9 mouse cellular contexts compared by ENCODE assay signal in genomic region chr2:102675275-102675674, GRCm38 (mm10). TPM values are rescaled to one million over a fixed set of nuclear protein-coding genes. Genes with fewer than 3 reads are reported as not detected.
DNase-seq lines count a peak whose midpoint lies in the region; ATAC-seq and TF ChIP-seq lines count a peak whose summit lies in the region.
"Had no signal": no experiment of that assay in that cellular context is flagged by ENCODE, and none has a peak within 500 bp of the region (broad histone marks: within the 10 kb centered on the region; RNA-seq: fewer than 3 reads in every experiment).

No protein-coding gene starts in this region.

- H3K4me1 ChIP-seq in kidney, embryonic 16.5 days (ENCODE audit: insufficient read depth, low read length), result no peaks in the 10 kb centered on the region
- no peaks in the 10 kb centered on the region for H3K4me1 ChIP-seq in liver, embryonic 14.5 days (replicated peaks; ENCODE audit: control insufficient read depth in 2 of 2, insufficient read depth in 2 of 2, low read length in 1 of 2)

- no peaks in the 10 kb centered on the region for H3K27me3 ChIP-seq in kidney, embryonic 16.5 days (ENCODE audit: insufficient read depth, low read length)
- H3K27me3 ChIP-seq in liver, embryonic 14.5 days (ENCODE audit: control insufficient read depth, insufficient read depth, low read length), result no peaks in the 10 kb centered on the region
- H3K27me3 ChIP-seq: embryonic facial prominence, embryonic 12.5 days had no signal

- no peaks in the 10 kb centered on the region for H3K9me3 ChIP-seq in kidney, embryonic 16.5 days (ENCODE audit: low read length)
- no peaks in the 10 kb centered on the region for H3K9me3 ChIP-seq in liver, embryonic 14.5 days (ENCODE audit: control insufficient read depth, low read length)
- H3K9me3 ChIP-seq: embryonic facial prominence, embryonic 12.5 days had no signal

- H3K4me3 ChIP-seq in kidney, embryonic 16.5 days (ENCODE audit: low read length), result no peak overlapping the region
- H3K4me3 ChIP-seq in liver, embryonic 14.5 days (ENCODE audit: insufficient read depth in 1 of 2, low read depth in 2 of 2, low read length in 2 of 2), result no peak overlapping the region
- H3K4me3 ChIP-seq: embryonic facial prominence, embryonic 12.5 days had no signal

- no peak overlapping the region for H3K4me2 ChIP-seq in kidney, embryonic 16.5 days (replicated peaks; ENCODE audit: low read depth, low read length)
- H3K4me2 ChIP-seq in liver, embryonic 14.5 days (ENCODE audit: low read depth), result no peak overlapping the region
- H3K4me2 ChIP-seq: embryonic facial prominence, embryonic 12.5 days had no signal

- intact Hi-C loops in heart, postnatal 10 days (cut with DNase I), result no loop called here

- no peak for ATAC-seq in kidney, embryonic 16.5 days (ENCODE audit: low FRiP score, low TSS enrichment)
- no peak for ATAC-seq in liver, embryonic 14.5 days (ENCODE audit: insufficient read depth)

- no peak overlapping the region for H3K27ac ChIP-seq in kidney, embryonic 16.5 days (ENCODE audit: low read length)
- H3K27ac ChIP-seq in liver, embryonic 14.5 days, result no peak overlapping the region
- H3K27ac ChIP-seq: embryonic facial prominence, embryonic 12.5 days had no signal

- no peak for TF ChIP-seq EP300 in liver, embryonic 14.5 days (IDR thresholded peaks at IDR 0.05; ENCODE audit: low read depth)

- peak; percentile 84 for TF ChIP-seq CTCF in liver, embryonic 14.5 days (IDR thresholded peaks at IDR 0.05; ENCODE audit: low read depth)

- no peaks in the 10 kb centered on the region for H3K36me3 ChIP-seq in kidney, embryonic 16.5 days (ENCODE audit: insufficient read depth, low read length)
- no peaks in the 10 kb centered on the region for H3K36me3 ChIP-seq in liver, embryonic 14.5 days (replicated peaks; ENCODE audit: control insufficient read depth, insufficient read depth, low read depth)
- H3K36me3 ChIP-seq: embryonic facial prominence, embryonic 12.5 days had no signal

- 73% methylated on average over 6 of the region's 6 CpGs for WGBS in kidney, embryonic 16.5 days
- 51% methylated on average over 6 of the region's 6 CpGs for WGBS in liver, embryonic 14.5 days (ENCODE audit: insufficient replicate concordance)

- no peak overlapping the region for H3K9ac ChIP-seq in kidney, embryonic 16.5 days (replicated peaks; ENCODE audit: low read length)
- no peak overlapping the region for H3K9ac ChIP-seq in liver, embryonic 14.5 days (replicated peaks)
- H3K9ac ChIP-seq: embryonic facial prominence, embryonic 12.5 days had no signal

- DNase-seq in kidney, adult 11 months, result peak; percentile 21
- DNase-seq in Muller cell, postnatal 12 days (ENCODE audit: inconsistent ontology term), result peak; percentile 18
- peak; percentile 51 for DNase-seq in cerebellum, adult 8-10 months
- DNase-seq in heart, postnatal 10 days, result peak; percentile 20 to 59
- DNase-seq in liver, embryonic 14.5 days (ENCODE audit: low read depth in 3 of 3, low spot score in 3 of 3), result peak in 2 of 3 experiments; percentile 3 to 6
- DNase-seq in right cerebral cortex, postnatal 14 days, result peak; percentile 70
- peak; percentile 11 for DNase-seq in yolk sac, embryonic 10.5 days (ENCODE audit: low spot score)

RNA-seq across cellular contexts. Expression of gene Slc1a2, which starts 16.8 kb away (rescaled TPM):
- polyA plus RNA-seq in kidney, embryonic 16.5 days (2015; fragmentation: Nextera tagmentation; extraction: Ambion mirVana), result 0.12 and 0.13 TPM in 2 replicates
- total RNA-seq in heart, postnatal 10 days (2021), result under 1 TPM; 0.20 to 0.26 TPM
- polyA plus RNA-seq in liver, embryonic 14.5 days (2012; rRNA removed), result 0.29 and 0.44 TPM in 2 replicates
- 0.45 and 1.0 TPM in 2 replicates for polyA plus RNA-seq in liver, embryonic 14.5 days (2014; fragmentation: Nextera tagmentation; extraction: Ambion mirVana)

Comparison
In these comparisons a context has a peak if more than half of its experiments do, and no peak if none do; other contexts are left out.
1. DNase-seq: peak in every context shown above with its lines; median percentile 70 in right cerebral cortex, postnatal 14 days; 51 in cerebellum, adult 8-10 months; 40 in heart, postnatal 10 days; 21 in kidney, adult 11 months; 18 in Muller cell, postnatal 12 days; 11 in yolk sac, embryonic 10.5 days; 4 in liver, embryonic 14.5 days.